Mouse (Mus musculus) kidney, postnatal 4 days (tissue): Measurements from ENCODE around the gene Irf4.

Experiments used
- DNase-seq, 2 experiments: peaks; one replicate each; pipeline ENCODE4 v3.0.0; 2021; ENCODE audit warnings: mixed read lengths in 2 of 2

Gene Irf4

DNA sequence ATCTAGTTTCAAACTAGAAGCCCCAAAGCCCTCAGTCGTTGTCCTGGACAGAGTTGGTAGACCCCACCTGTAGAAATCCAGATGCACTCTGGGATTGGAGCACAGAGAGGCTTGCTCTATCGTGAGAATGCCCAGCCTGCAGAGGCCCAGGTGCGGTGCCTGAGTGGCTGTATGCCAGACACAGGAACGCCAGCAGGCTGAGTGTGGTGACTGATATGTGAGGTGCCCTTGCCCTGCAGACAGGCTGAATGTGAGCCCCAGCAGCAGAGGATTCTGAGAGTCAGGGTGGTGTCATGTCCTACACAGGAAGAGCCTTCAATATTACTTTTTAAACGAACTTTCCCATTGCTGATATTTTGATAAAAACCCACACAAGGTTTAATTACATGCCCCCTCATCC lies 16.9 kb downstream of the Irf4 start:
- no peak for DNase-seq

DNA sequence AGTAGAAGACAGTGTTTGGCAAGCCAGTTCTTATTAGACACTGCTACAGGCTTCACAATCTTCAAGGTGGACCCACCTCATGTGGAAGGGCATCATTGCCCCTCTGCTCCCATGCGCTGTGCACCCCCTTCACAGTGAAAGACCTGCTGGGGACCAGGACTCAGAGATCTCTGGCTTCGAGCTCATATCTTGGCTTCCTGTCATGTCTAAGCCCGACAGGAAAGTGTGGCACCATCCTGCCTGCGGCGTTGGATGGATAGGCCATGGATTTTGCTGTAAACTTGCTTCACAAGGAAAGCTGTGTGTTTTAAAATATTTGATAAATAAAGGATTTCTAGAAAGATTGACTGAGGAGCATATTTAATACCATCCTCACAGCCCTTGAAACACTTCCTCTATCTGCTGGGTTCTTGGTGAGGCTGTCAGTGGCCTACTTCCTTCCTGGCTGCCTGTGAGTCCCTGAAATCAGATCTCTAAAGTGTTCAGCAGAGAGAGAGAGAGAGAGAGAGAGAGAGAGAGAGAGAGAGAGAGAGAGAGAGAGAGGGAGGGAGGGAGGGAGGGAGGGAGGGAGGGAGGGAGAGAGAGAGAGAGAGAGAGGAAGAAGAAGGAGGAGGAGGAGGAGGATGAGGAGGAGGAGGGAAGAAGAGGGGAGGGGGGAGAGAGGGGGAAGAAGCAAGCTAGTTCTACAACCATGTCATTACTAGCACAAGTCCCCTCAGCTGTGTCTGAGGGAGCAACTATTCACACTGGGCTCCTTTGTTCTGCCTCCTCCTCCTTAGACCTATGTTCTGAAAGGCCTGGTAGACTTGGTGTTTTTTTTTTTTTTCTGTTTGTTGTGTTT lies 17.8 kb downstream of the Irf4 start:
- no peak for DNase-seq

DNA sequence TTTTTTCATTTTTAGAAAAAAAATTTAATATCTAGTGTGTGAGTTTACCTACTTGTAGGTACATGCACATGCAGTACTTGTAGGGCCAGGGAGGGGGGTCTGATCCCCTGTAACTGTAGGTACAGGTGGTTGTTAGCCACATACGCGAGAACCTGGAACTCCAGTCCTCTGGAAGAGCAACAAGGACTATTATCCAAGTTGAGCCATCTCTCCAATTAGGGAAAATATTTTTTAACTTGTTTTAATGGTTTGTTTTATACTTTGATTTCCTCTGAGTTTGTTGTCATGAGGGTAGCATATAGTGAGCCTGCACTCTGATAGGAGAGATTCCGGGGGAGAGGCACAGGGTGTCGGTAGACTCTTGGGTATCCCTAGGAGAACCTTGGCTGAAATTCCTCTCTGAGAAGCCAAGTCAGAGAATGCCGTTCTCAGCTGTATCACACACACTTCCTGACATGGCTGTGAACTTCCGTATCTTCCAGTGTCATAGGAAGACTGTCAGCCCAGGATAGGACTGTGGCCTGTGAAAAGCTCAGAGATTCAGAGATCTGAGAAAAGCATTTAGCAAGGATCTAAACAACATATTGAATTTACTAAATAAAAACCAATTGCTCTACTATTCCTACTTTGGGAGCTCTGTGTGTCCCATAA lies 18.6 kb downstream of the Irf4 start:
- DNase-seq, result no peak

DNA sequence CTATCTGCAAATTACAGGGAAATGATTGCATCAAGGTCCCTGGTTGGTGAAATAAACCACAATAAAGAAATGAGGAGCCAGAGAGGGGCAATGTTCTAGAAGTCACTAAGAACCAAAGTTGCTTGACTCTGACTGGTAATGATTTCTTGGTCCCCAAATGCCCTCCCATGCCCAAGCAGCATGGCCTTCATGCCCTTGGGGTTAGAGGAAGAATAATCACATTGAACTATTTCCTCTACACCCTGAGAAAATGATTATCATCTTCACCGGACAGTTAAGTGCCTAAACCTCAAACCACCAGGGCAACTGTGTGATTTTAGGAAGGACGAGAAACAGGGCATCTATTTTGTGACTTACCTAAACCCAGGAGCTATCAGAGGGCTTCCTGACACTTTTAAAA lies 27.0 kb downstream of the Irf4 start:
- no peak for DNase-seq

DNA sequence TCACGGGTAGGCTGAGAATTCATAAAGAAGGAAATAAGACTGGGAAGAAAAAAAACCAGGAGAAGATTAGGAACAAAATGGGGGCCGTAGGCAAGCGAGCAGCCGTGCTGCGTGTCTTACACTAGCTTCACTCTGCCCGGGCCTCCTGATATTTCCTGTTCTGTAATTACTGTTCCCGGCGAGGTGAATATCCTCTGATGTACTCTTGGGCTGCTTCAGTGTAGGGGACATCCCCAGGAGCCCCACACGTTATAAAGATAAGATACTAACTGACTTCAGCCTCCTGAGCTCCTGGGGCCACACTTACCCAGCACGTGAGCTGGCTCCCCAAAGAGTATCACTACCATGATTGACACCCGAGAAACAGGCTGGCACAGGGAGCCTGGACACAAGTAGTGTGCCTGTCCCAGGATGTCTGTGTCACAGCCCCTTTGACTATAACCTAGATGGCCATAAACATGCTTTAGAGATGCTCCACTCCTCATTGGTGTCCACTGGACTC lies 28.7 kb downstream of the Irf4 start:
- no peak for DNase-seq

DNA sequence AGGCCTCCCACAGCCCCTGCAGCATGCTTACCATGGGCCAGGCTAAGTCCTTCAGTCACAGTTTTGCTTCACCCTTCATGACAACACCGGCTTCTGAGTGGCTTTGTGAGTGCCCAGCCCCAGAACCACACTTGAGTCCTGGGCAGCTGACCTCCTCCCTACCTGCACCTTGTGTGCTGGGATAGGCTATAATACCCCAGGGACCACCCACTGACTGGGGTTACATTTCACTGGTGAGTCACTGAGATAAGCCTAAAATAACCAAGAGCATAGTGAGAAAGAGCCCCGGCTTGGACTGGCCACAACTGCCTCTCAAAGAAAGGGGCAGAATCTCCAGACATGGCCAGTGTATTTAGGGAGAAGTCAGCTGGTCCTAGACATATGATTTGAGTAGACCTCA lies 32.9 kb downstream of the Irf4 start:
- DNase-seq, result no peak

DNA sequence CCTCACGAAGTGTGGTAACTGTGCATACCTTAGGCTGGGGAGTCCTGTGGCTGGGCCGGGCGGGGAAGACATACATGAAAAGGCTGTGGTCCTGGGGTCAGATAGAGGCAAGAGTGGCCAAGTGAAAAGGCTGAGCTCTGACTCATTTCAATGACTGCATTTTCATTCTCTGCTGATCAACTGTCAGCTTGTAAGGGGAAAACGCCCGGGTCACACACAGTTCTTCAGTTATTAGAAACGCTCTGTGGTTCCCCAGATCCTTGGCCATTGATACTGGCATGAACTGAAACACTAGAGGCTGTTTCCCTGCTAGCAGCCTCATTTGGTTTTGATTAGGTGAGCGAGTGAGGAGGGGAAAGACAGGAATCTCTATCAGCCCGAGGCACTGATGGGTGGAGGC lies 33.4 kb downstream of the Irf4 start:
- no peak for DNase-seq

DNA sequence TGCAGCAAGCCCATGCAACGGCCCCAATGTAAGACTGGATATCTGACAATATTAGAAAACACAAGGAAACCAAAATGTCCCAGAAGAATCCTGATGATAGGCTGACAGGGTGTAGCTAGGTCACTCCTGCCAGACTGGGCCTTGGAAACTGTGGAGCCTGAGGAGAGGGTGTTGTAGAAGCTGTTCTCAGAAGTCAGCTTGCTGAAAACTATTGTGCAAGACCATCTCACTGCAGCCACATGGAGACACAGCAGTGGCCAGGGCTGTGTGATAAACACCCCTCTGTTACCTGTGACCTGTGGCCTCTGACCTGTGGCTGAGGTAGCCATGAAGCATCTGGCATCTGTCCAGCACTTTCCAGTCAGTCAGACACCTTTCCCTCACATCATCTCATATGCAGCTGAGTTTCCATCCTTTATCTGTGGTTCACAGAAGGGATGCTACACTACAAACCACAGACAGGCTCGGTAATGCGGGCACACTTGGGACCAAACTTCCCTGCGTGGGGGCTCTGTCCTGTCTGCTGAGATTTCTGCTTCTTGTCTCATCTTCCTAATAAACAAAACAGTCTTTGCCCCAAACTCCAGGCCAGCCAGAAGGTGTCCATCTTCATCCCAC lies 36.5 kb downstream of the Irf4 start:
- no peak for DNase-seq

DNA sequence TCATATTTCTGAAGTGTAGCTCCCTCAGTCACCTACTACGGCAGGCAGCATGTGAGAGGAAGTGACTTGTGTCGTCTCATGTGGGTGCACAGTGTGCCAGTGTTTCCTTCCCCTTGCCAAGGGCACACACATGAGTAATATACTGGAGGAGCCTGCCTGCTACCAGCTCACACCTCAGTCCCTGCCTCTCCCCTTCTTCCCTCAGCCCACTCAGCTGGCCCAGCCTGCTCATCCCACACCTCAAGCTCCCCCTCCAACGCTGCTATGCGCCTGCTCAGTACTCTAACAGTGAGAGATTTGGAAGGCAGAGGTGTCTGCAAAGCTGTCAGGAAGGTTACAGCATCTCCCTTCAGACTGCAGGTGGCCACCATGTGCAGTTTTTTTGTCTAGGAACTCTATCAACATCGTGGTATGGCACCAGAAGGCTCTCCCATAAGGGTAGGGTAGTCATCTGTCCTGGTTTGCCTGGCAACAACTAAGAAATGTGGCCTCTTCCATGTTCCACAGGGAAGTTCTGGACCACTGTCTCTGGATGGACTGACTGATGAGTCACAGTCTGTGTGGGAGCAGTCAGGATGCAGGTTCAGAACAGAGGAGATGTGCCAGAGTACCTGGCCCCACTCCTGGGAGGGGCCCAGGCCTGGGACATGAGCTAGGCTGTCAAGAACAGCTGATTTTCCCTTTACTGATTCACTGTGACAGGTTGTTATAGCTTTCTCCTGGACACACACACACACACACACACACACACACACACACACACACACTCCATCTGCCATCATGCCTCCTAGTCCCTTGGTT lies 37.4 kb downstream of the Irf4 start:
- no peak for DNase-seq

DNA sequence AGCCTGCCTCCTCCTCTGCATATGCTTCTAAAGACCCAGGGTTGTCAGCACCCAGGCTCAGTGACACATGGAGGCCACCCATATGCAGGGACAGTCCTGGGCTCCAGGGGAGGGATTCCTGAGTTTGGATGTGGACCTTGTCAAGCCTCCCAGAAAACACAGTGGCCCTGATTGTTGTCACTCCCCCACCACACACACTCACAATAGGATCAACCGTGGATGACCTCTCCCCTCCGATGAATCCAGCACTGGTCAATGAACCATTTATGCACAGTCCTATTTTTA lies 38.0 kb downstream of the Irf4 start:
- DNase-seq, result no peak

DNA sequence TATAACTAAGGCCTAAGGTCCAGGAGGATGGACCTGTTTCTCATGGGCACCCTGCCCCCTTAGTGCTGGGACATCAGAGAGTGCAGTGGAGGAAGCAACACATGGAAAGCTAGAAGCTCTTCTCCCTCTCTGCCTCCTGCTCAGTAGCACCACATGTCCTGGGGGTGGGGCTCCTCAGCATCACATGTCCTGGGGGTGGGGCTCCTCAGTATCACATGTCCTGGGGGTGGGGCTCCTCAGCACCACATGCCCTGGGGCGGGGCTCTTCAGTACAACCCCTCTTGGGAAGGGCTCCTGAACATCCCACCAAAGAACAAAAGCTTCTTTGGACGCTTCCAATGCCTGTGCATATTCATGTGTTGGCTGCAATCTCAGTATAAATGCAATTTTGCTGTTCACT lies 38.5 kb downstream of the Irf4 start:
- no peak for DNase-seq

DNA sequence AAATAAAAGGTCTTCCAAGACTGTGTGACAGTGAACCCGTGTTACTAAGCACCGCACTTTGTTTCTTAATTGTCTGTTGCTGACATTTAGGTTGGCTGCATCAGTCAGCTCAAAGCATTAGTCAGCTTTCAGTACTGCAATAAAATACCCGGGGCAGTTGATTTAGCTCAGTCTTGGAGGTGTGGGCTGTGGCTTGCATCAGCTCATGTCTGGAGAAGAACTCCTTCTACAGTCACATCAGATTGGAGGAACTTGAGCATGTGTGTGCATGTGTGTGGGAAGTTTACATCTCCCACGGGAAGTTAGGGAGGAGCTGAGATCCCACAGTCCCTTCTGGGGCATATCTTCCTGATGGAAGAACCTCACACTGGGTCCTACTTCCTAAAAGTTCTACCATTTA lies 38.9 kb downstream of the Irf4 start:
- DNase-seq, result no peak

DNA sequence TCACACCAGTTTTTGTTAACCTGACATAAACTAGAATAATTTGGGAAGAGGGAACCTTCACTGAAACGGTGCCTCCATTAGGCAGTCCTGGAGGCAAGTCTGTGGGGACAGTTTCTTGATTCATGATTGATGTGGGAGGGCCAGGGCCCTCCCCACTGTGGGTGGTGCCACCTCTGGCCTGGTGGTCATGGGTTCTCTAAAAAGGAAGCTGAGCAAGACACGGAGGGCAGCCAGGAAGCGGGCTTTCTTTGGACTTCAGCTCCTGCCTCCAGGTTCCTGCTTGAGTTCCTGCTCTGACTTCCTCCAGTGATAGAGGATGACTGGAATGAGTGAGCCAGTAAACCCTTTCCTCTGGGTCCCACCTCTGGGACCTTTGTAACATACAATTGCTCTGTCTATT lies 39.4 kb downstream of the Irf4 start:
- DNase-seq, result no peak

DNA sequence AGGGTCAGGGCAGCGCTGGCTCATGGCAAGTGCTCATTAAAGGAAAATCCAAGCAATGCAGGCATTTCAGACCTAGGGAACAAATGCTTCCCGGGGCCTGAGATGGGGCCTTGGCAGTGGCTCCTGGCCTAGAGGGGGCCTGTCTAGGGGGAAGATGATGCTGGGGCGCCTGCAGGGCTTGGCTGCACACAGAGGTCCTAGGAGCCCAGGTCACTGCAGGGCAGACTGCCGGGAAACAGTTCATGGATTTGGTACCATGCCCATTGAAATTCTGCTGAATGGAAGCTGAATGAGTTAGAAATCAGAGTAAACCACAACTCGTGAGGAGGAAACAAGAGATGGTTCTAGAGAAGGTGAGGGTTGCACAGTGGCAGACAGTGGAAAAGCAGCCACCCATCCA lies 41.0 kb downstream of the Irf4 start:
- no peak for DNase-seq

DNA sequence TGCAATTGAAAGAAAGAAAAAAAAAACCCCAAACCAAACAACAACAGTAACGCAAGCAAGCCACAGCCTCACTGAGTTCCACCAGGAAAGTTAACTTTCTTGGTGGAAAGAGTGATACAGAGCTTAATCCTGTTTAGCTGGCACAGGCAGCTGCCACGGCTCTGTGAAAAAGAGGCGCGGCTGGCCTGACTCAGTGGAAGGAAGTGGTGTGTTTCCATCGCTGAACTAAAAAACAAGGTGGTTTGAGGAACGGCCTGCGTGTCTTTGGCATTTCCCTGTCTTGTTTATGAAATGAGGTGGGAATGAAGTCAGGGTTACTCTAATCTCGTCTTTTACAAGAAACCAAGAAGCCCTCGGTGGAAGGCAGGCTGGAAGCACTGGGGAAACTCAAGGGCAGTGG lies 43.3 kb downstream of the Irf4 start:
- DNase-seq, result no peak

DNA sequence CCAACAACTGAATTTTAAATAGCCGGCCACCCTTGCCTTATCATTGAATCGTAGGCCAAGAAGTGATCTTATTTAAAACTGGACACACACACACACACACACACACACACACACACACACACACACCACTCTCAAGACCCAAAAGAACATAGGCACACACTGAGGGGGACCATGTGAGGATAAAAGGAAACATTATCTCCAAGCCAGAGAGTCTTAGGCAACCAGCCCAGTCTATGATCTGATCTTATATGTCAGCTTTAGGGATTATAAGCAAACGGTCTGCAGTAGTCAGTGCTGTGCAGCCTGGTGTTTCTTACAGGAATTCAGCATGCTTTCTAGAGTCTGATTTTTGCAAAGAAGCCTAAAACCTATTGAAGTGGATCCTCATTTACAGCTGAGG lies 43.7 kb downstream of the Irf4 start:
- no peak for DNase-seq

DNA sequence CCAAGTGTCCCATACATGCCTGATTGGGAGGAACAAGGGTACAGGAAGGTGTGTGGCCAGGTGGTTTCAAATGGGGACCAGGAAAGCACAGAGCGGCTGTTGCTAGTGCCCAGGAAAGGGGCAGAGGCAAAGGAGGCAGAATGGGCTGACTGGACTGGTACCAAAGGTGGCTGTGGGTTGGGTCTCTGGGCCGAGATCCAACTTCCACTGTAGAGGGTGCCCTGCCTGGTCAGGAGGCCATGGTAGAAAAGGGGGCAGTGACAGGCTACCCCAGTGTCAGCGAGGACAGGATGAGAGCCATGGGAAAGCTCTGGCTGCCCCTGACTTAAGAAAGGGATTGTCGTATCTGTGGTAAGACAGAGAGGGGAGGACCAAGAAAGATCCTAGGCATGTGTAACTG lies 44.2 kb downstream of the Irf4 start:
- no peak for DNase-seq

DNA sequence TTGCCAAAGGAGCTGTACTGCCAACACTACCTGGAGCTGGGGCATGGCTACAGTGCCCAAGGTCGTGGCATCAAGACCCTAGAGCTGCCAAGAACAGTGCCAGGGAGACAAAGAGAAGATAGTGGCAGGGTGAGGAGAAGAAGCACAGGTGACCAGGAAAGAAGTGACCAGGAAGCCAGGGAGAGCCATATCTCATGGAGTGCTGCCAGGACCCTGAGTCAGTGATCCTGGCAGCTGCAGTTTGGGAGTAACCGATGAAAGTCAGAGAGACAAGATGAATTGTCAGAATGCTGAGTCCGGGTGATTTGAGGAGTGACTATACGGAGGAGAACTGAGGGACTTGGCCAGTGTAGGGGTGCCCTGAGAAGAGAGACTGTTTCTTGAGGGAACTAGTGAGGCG lies 44.6 kb downstream of the Irf4 start:
- DNase-seq, result no peak

DNA sequence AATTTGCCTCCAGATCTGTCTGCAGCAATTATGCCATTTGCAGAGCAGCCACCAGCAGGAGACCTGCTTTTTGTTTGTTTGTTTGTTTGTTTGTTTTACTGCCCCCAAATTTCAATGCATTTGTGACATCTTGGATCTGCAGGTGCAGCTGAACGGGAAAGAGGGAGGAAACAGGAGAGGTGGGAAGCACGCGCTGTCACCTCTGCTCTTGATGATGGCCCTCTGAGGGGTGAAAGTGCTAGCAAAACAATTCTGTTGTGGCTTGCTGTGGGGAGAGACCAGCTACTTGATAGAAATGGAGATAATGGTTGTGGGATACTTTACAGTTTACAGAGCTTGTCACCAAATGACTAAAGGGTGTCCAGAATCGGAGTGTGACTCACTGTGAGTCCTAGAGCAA lies 46.9 kb downstream of the Irf4 start:
- no peak for DNase-seq

DNA sequence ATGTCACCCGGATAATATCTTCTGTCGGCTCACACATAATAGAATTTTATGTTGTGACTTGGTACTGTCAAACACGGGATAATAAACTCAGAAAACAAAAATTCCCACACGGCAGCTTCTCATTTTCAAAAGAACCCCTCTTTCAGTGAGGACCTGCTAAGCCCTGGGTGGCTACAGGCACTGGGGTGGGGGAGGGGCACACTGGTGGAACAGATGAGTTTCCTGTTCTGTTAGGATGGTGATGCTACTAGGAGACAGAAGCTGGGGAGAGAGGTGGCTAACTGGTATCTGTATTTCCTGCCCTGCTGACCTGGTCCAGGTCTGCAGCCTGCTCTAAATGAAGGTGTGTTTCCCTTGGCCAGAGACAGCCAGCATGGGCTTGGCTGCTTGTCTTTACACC lies 52.9 kb downstream of the Irf4 start:
- DNase-seq, result no peak

DNA sequence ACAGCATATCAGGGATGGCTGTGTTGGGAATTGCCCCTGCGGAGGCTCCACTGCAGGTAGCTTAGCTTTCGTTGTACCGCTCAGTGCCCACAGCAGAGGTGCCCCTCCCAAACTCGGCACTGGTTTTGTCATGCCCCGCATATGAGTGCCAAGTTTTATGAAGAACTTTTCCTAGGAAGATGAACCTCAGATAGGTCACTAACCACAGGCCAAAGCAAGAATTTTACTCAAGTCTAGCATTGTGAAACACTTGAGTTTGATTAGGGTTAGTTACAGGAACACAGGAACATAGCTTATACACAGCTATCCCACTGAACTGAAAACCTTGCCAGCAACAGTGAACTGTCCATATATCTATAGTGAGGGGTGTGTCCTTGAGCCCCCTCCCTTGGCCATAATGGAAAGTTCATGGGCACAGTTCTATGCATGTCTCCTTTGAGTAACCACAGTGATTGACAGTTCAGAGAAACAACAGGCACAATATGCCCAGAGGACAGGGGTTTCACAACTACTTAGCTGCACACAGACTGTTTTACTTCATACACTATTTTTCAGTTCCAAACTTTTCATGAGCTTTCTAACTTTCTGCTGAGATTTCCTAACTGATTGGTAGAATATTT lies 53.4 kb downstream of the Irf4 start:
- DNase-seq, result no peak

DNA sequence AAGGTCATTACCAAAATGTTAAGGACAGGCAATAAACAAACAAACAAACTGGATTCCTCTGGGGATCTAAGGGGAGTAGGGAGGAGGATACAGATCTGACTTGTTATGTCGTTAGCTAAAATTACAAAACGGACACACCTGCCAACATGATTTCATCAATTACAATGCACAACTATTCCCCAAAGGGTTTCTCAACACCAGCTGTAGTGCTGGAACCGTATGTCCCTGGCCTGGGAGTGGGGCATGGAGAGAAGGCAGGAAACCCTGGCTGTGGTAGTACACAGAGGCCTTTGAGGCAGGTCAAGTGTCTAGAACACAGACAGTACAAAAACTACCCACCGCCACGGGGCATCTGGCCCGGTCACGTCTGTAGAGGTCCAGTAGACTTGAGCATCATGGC lies 60.2 kb downstream of the Irf4 start:
- DNase-seq, result no peak

DNA sequence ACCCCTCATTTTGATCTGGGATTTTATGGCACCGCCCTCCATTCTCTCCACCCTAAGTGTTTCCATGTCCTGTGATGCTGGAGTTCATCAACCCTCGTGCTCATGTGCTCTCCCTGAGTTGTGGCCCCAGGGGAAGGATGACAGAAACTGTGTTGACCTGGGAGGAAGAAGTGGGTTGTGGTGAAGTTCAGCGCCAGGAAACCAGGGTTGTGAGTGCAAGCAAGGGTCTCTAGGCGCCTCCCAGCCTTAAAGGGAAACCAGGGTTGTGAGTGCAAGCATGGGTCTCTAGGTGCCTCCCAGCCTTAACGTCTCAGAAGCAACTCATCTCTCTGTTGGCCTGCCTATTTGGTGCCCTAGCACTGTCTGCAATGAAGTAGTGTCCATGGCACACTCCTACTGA lies 64.4 kb downstream of the Irf4 start:
- DNase-seq, result no peak
